In genomic region chr15:102945185-102946077, GRCm38 (mm10) we compare ENCODE assay signal across 1 mouse cellular context.
TF ChIP-seq lines count a peak whose summit lies in the region.

No protein-coding gene starts in this region.

TF ChIP-seq in MEL, 35 proteins besides CTCF, POLR2A, EP300 and RAD21:
- TF ChIP-seq TBP (IDR thresholded peaks at IDR 0.05; ENCODE audit: low read depth, low read length) (peak; percentile 93), KAT2A (conservative IDR thresholded peaks at IDR 0.05; ENCODE audit: low read depth, low read length) (no peak), BHLHE40 (IDR thresholded peaks at IDR 0.05; ENCODE audit: borderline replicate concordance, low read depth, low read length) (peak; percentile 14; the same call in 1 of the 2 replicates), USF1 (IDR thresholded peaks at IDR 0.05; ENCODE audit: low read depth, low read length) (no peak), TCF12 (IDR thresholded peaks at IDR 0.05; ENCODE audit: low read depth, low read length) (0 out of 2 replicates have a peak, but pooled peaks have one; percentile 57), MXI1 (IDR thresholded peaks at IDR 0.05; ENCODE audit: low read depth, low read length) (peak; percentile 67; the same call in 1 of the 2 replicates), NRF1 (IDR thresholded peaks at IDR 0.05; ENCODE audit: insufficient read depth, low read depth, low read length, poor library complexity, severe bottlenecking) (no peak), USF2 (IDR thresholded peaks at IDR 0.05; ENCODE audit: borderline replicate concordance in 1 of 2, insufficient read depth in 1 of 2, low read depth in 1 of 2, low read length in 2 of 2) (no peak), SIN3A (IDR thresholded peaks at IDR 0.05; ENCODE audit: low read length) (peak; percentile 73), ZKSCAN1 (IDR thresholded peaks at IDR 0.05; ENCODE audit: low read depth, low read length) (peak; percentile 14; the same call in 1 of the 2 replicates), MEF2A (IDR thresholded peaks at IDR 0.05; ENCODE audit: extremely low read depth, insufficient replicate concordance, low read depth, low read length, poor library complexity, severe bottlenecking) (no peak), MYC (IDR thresholded peaks at IDR 0.05; ENCODE audit: low read depth, low read length) (peak; percentile 41; the same call in 1 of the 2 replicates), UBTF (IDR thresholded peaks at IDR 0.05; ENCODE audit: borderline replicate concordance, insufficient read depth, low read depth, low read length) (no peak), ZNF384 (IDR thresholded peaks at IDR 0.05; ENCODE audit: low read depth, low read length) (peak; percentile 90), JUND (IDR thresholded peaks at IDR 0.05; ENCODE audit: low read depth, low read length) (no peak), ZMIZ1 (IDR thresholded peaks at IDR 0.05; ENCODE audit: low read depth, low read length) (peak; percentile 83), MAZ (IDR thresholded peaks at IDR 0.05; ENCODE audit: low read depth, low read length) (peak; percentile 52; the same call in 1 of the 2 replicates), POLR2AphosphoS5 (IDR thresholded peaks at IDR 0.05; ENCODE audit: borderline replicate concordance, low read depth, low read length) (no peak), ETS1 (IDR thresholded peaks at IDR 0.05; ENCODE audit: low read depth, low read length) (peak; percentile 64), GATA1 (IDR thresholded peaks at IDR 0.05; ENCODE audit: low read depth, low read length) (peak; percentile 78), MAX (IDR thresholded peaks at IDR 0.05; ENCODE audit: low read length) (peak; percentile 15), HCFC1 (IDR thresholded peaks at IDR 0.05; ENCODE audit: low read depth, low read length) (peak; percentile 79), SMC3 (IDR thresholded peaks at IDR 0.05; ENCODE audit: low read depth, low read length) (peak; percentile 19; the same call in 1 of the 2 replicates), POLR2AphosphoS2 (IDR thresholded peaks at IDR 0.05; ENCODE audit: low read length) (peak; percentile 91), MAFK (IDR thresholded peaks at IDR 0.05; ENCODE audit: borderline replicate concordance, low read depth, low read length) (no peak), ELF1 (IDR thresholded peaks at IDR 0.05; ENCODE audit: low read depth, low read length) (peak; percentile 65), CHD2 (IDR thresholded peaks at IDR 0.05; ENCODE audit: low read length) (no peak), RCOR1 (IDR thresholded peaks at IDR 0.05; ENCODE audit: low read depth, low read length) (no peak; the same call in 1 of the 2 replicates), GABPA (IDR thresholded peaks at IDR 0.05; ENCODE audit: low read depth, low read length) (no peak), E2F4 (IDR thresholded peaks at IDR 0.05; ENCODE audit: borderline replicate concordance, low read depth, low read length) (no peak), MYB (IDR thresholded peaks at IDR 0.05; ENCODE audit: low read depth, low read length) (0 out of 2 replicates have a peak, but pooled peaks have one; percentile 28), CHD1 (IDR thresholded peaks at IDR 0.05; ENCODE audit: low read depth, low read length) (no peak), TAL1 (IDR thresholded peaks at IDR 0.05; ENCODE audit: low read length) (peak; percentile 23; the same call in 1 of the 2 replicates), NELFE (IDR thresholded peaks at IDR 0.05; ENCODE audit: low read depth, low read length) (peak; percentile 82), ZC3H11A (IDR thresholded peaks at IDR 0.05; ENCODE audit: low read depth, low read length) (no peak)
TF ChIP-seq in MEL: peak in this region for 20.
